Mouse (Mus musculus) brain, embryonic 14.5 days (tissue): ENCODE measurements around the gene Scgb3a1.

Experiments used
- CTCF ChIP-seq: fragments of 200-500 bp; IDR thresholded peaks from 2 replicates; pipeline ENCODE4 v1.5.1; 2012; ENCODE audit warnings: inconsistent platforms, mild to moderate bottlenecking, moderate library complexity, borderline replicate concordance; ENCODE audit not compliant: insufficient read depth, insufficient read length; ENCODE audit errors: extremely low read depth
- POLR2A ChIP-seq: fragments of 200-500 bp; IDR thresholded peaks from 2 replicates; pipeline ENCODE4 v1.6.1; 2012; ENCODE audit warnings: mild to moderate bottlenecking, inconsistent platforms, borderline replicate concordance; ENCODE audit not compliant: poor library complexity, insufficient read depth, insufficient read length, severe bottlenecking; ENCODE audit errors: extremely low read depth

DNA sequence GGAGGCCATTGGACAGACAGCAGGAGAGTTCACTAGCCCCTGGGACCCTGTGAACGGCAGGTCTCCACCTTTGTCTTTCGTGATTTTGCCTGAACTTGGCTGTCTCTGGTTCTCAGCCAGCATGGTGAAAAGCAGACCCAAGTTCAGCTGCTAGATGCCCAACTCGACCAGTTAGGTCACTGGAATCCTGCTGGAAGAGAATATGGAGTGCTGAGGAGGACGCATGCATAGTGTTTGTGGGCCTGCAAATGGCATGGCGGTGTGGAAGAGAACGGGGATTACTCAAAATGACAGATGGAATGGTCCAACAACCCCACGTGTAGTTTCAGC lies 4.0 kb upstream of the Scgb3a1 start:
- TF ChIP-seq POLR2A (no peak), CTCF (no peak)
